Mouse (Mus musculus): ENCODE data around the gene 9430038I01Rik. TPM values are rescaled to one million over a fixed set of nuclear protein-coding genes. Genes with fewer than 3 reads are reported as not detected.
"Not testable (repeated sequence)": the region's sequence is repeated elsewhere in the genome, so short reads cannot be mapped to it uniquely, and the experiment has no call there.

9430038I01Rik gene
- polyA plus RNA-seq (2016; fragmentation: Nextera tagmentation; extraction: Ambion mirVana): 24.1 and 28.4 TPM in 2 replicates

DNA sequence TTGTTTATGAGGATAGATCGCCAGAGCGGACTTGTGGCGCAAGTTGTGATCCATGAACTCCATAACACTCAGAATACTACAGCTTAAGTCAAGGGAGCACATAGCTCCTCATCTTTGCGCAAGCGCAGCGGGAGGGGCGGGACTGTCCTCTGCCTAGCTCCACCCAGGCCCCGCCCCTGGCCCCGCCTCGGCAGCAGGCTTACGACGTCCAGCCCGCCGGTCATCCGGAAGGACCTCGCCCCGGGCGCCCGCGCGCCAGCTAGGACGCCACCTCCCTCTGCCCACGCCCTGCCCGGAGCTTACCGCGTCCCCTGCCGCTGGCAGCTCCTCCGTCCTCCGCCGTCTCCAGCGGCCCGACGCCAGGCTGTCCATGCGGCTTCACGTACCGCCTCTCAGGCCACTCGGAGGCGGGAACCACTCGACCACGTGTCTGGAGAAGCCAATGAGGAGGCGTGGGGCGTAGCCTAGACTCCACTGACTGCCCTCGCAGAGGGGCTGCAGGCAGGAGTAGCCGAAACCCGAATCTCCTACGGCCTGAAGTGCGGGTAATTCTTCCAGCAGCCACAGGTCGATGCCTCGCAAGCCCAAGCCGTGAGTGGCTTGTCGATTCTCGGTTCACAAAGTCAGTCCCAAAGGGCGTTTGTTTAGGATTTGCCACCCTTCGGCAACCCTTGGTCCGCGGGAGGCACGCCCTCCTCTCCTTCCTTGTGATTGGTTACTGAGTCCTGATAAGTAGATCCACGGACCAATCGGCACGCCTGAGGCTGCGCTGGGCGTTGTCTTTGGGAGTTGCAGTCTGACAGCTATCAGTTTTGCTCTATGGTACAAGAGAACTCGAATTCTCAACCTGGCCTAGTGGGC, at the start of gene 9430038I01Rik:
TSS of gene 9430038I01Rik (minus strand) at position 426 of the 861 bp plus-strand sequence.
- Histone ChIP-seq H3K27ac (peak within 1 kb of the TSS; percentile 74), H3K4me3 (replicated peaks) (peak within 1 kb of the TSS; percentile 64), H3K9ac (replicated peaks) (peak within 1 kb of the TSS; percentile 58), H3K27me3 (no peaks in the 10 kb centered on the region), H3K9me3 (no peaks in the 10 kb centered on the region), H3K4me2 (peak within 1 kb of the TSS; percentile 63), H3K4me1 (replicated peaks) (0 out of 2 replicates have a peak, but pooled peaks cover 6% of the 10 kb centered on the region), H3K36me3 (no peaks in the 10 kb centered on the region)
- WGBS: under 1% methylated on average over 63 of the region's 63 CpGs
- ATAC-seq (ENCODE audit: insufficient number of reproducible peaks, insufficient read depth, low FRiP score, low TSS enrichment, low read depth): peak; percentile 100

DNA sequence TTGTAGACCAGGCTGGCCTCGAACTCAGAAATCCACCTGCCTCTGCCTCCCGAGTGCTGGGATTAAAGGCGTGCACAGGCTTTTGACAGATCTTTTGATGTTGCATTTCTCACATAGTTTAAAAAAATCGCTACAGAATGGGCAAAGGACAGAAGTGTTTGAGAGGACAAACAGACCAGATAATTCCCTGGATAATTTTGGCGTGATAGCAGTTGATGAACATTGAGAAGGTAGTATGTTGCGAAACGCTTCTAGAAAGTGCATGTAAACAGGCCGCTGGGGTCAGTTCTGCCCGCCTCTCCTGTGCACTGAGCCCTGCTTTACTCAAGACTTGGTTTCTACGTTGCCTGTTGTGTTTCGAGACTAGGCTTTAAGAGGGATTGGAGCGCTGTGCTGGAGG, 34.8 kb upstream of the 9430038I01Rik start:
- H3K4me1 ChIP-seq (replicated peaks): no peaks in the 10 kb centered on the region; the same call in 1 of the 2 replicates
- no peak overlapping the region for H3K4me3 ChIP-seq (replicated peaks)
- H3K27me3 ChIP-seq: no peaks in the 10 kb centered on the region
- 93% methylated on average over 12 of the region's 12 CpGs for WGBS
- H3K27ac ChIP-seq: no peak overlapping the region
- no peak overlapping the region for H3K4me2 ChIP-seq
- no peaks in the 10 kb centered on the region for H3K9me3 ChIP-seq
- no peak overlapping the region for H3K9ac ChIP-seq (replicated peaks)
- peaks cover 57% of the 10 kb centered on the region for H3K36me3 ChIP-seq
- ATAC-seq (ENCODE audit: insufficient number of reproducible peaks, insufficient read depth, low FRiP score, low TSS enrichment, low read depth): no peak

DNA sequence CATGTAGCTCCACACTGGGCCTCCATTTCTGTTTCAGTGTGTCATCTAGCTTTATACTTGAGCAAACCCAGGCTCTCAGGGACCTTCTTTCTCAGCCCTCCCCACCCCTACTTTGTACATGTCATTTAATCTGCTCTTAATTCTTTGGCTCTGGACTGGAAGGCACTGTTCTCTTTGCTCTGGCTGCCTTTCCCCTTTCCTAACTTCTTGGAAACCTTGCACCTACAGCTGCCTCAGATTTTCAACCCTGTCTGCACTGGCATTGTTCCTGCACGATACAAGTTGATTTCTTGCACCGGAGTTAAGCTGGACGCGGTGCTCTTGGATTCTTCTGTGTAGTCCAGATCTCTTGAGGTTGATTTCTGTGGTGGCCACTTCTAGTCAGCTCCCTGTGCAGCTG, 32.4 kb upstream of the 9430038I01Rik start:
- no peak overlapping the region for H3K4me2 ChIP-seq
- no peak overlapping the region for H3K9ac ChIP-seq (replicated peaks)
- H3K4me1 ChIP-seq (replicated peaks): peaks cover 13% of the 10 kb centered on the region
- no peak overlapping the region for H3K4me3 ChIP-seq (replicated peaks)
- H3K27ac ChIP-seq: no peak overlapping the region
- no peaks in the 10 kb centered on the region for H3K9me3 ChIP-seq
- ATAC-seq (ENCODE audit: insufficient number of reproducible peaks, insufficient read depth, low FRiP score, low TSS enrichment, low read depth): no peak
- 98% methylated on average over 4 of the region's 4 CpGs for WGBS
- peaks cover 34% of the 10 kb centered on the region for H3K36me3 ChIP-seq
- no peaks in the 10 kb centered on the region for H3K27me3 ChIP-seq

DNA sequence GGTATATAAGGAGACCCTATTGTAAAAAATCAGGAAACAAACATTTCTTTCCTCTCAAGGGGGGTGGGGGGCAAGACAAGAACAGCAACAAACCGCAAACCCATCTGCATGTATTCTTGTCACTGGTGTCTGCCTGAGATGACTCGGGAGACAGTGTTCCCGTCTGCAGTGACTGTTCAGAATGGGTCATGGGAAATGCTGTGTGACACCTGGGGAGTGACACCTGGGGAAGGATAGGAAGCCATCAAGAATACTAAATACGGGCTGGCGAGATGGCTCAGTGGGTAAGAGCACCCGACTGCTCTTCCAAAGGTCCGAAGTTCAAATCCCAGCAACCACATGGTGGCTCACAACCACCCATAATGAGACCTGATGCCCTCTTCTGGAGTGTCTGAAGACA, 28.4 kb upstream of the 9430038I01Rik start:
- Histone ChIP-seq H3K4me3 (replicated peaks) (peak overlapping the region; percentile 98), H3K4me2 (peak overlapping the region; percentile 85), H3K4me1 (replicated peaks) (peaks cover 13% of the 10 kb centered on the region)
- H3K27me3 ChIP-seq; H3K9me3 ChIP-seq; ATAC-seq (ENCODE audit: insufficient number of reproducible peaks, insufficient read depth, low FRiP score, low TSS enrichment, low read depth); H3K9ac ChIP-seq (replicated peaks); H3K27ac ChIP-seq; H3K36me3 ChIP-seq: not testable (repeated sequence)
- WGBS: 84% methylated on average over 7 of the region's 7 CpGs

DNA sequence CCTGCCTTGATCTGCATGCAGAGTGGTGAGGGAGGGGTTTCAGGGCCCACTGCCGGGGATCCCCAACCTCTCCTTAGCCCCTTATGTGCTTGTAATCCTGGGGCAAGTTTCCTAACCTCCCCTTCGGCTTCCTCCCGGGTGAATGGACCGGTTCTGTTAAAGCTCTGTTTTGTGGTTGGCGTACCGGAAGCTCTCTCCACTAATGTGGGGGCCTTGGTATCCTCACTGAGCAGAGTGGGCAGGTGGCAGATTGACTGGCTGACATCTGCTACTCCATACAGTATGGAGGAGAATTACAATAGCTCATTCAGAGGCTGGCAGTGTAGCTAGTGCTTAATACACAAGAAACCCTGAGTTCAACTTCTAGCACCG, 27.6 kb upstream of the 9430038I01Rik start:
- peak overlapping the region; percentile 87 for H3K27ac ChIP-seq
- no peaks in the 10 kb centered on the region for H3K36me3 ChIP-seq
- H3K4me2 ChIP-seq: peak overlapping the region; percentile 85
- ATAC-seq (ENCODE audit: insufficient number of reproducible peaks, insufficient read depth, low FRiP score, low TSS enrichment, low read depth): no peak
- 7% methylated on average over 7 of the region's 7 CpGs for WGBS
- peak overlapping the region; percentile 98 for H3K4me3 ChIP-seq (replicated peaks)
- peaks cover 13% of the 10 kb centered on the region for H3K4me1 ChIP-seq (replicated peaks)
- H3K9ac ChIP-seq (replicated peaks): peak overlapping the region; percentile 92
- H3K9me3 ChIP-seq: no peaks in the 10 kb centered on the region
- no peaks in the 10 kb centered on the region for H3K27me3 ChIP-seq

DNA sequence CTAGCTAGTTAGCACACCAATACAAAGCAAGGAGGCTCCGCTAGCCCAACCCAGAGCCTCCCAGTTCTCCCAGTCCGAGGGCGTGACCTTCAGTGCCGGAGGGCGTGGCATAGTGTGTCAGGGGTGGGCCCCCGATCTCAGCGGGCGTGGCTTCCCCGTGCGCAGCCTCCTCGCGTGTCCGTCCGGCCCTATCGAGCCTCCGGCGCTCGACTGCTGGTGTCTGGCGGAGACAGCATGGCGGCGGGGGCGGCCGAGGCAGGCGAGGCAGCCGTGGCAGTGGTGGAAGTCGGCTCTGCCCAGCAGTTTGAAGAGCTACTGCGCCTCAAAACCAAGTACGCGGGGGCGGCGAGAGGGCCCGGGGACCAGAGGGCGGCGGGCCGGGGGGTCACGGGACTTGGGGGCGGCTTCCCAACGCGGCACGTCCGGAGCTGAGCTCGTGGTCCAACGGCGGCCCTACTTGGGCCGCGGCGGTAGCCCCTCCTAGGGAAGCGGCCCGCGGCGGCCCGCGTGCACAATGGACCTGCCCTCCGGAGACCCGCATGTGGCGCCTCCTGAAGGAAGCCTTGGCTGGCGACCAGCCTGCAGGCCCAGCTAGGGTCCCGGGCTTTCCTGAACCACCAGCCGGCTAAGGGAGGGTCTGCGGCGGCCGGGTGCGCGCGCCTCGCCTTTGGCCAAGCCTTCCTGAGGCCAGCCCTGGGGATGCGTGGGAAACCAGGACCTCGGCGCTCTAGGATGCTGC, 27.0 kb upstream of the 9430038I01Rik start, which contains the start of gene Glrx3:
TSS of gene Glrx3 (plus strand) at position 175 of the 739 bp plus-strand sequence.
- H3K4me3 ChIP-seq (replicated peaks): peak within 1 kb of the TSS; percentile 98
- peak within 1 kb of the TSS; percentile 85 for H3K4me2 ChIP-seq
- peak within 1 kb of the TSS; percentile 87 for H3K27ac ChIP-seq
- no peaks in the 10 kb centered on the region for H3K27me3 ChIP-seq
- peak within 1 kb of the TSS; percentile 92 for H3K9ac ChIP-seq (replicated peaks)
- no peaks in the 10 kb centered on the region for H3K36me3 ChIP-seq
- H3K9me3 ChIP-seq: no peaks in the 10 kb centered on the region
- under 1% methylated on average over 69 of the region's 69 CpGs for WGBS
- ATAC-seq (ENCODE audit: insufficient number of reproducible peaks, insufficient read depth, low FRiP score, low TSS enrichment, low read depth): peak; percentile 87
- peaks cover 19% of the 10 kb centered on the region for H3K4me1 ChIP-seq (replicated peaks)

DNA sequence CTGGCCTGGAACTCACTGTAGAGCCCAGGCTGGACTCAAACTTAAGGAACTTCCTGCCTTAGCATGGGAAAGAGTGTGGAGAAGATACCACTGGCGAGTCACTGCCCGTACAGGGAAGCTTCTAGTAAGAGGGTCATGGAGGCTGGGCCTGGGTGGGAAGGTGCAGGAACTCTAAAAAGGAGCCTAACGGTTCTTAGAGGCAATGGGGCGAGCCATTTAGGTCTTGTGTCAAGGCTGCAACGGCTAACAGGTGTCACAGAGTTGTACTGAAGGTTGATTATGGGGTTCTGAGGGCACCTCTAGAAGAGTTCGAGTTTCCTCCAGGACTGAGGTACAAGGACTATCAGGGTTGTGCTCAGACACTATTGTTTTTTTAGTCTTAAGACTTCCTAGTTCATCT, 26.3 kb upstream of the 9430038I01Rik start:
- Histone ChIP-seq H3K9me3 (no peaks in the 10 kb centered on the region), H3K27me3 (no peaks in the 10 kb centered on the region), H3K36me3 (no peaks in the 10 kb centered on the region), H3K4me1 (replicated peaks) (peaks cover 26% of the 10 kb centered on the region), H3K4me2 (peak overlapping the region; percentile 85), H3K27ac (no peak overlapping the region), H3K4me3 (replicated peaks) (0 out of 2 replicates have a peak overlapping the region, but pooled peaks have one; percentile 98), H3K9ac (replicated peaks) (no peak overlapping the region)
- ATAC-seq (ENCODE audit: insufficient number of reproducible peaks, insufficient read depth, low FRiP score, low TSS enrichment, low read depth): peak; percentile 32
- 74% methylated on average over 6 of the region's 6 CpGs for WGBS

DNA sequence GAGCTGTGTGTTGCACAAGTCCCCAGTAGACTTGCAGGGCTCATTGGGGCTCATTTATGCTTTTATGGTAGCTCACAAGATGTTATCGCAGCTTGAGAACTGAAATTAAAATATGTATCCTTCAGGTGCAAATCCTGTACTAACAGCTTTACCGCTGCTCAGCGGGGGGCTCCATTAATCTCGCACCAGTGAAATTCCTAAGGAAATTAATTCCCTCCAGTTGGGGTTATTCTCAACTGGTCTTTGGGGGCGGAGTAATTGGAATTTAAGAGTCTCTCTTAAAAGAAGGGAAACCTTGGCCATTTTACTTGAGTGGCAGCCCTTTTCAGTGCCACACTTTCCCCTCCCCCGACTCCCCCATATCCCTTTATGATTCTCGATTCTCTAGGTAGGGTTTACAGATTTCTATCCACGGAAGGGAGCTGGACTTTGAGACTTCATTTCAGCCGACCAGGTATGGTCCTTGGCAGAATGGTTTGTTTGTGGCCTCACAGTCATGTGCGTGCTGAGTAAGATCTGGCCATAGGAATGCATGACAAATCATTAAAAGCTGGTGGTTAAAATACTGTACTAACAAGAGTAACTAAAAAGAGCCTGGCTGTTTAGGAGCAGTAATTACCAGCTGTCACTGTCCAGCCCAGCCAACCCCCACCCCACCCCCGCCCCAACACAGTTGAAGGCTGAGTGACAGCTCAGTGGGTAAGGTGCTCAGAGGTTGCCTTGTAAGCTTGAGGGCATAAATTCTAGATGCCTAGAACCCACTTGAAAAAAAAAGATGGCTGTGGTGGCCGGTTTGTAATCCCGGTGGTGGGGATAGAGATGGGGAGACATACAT, 21.4 kb upstream of the 9430038I01Rik start:
- no peak overlapping the region for H3K9ac ChIP-seq (replicated peaks)
- H3K9me3 ChIP-seq: no peaks in the 10 kb centered on the region
- no peak overlapping the region for H3K4me3 ChIP-seq (replicated peaks)
- peak; percentile 43; the same call in 1 of the 2 replicates for ATAC-seq (ENCODE audit: insufficient number of reproducible peaks, insufficient read depth, low FRiP score, low TSS enrichment, low read depth)
- H3K27me3 ChIP-seq: peaks cover 13% of the 10 kb centered on the region; the same call in 1 of the 2 replicates
- H3K4me2 ChIP-seq: peak overlapping the region; percentile 26; the same call in 1 of the 2 replicates
- peaks cover 23% of the 10 kb centered on the region for H3K4me1 ChIP-seq (replicated peaks)
- peak overlapping the region; percentile 72 for H3K27ac ChIP-seq
- no peaks in the 10 kb centered on the region for H3K36me3 ChIP-seq
- 26% methylated on average over 13 of the region's 13 CpGs for WGBS

DNA sequence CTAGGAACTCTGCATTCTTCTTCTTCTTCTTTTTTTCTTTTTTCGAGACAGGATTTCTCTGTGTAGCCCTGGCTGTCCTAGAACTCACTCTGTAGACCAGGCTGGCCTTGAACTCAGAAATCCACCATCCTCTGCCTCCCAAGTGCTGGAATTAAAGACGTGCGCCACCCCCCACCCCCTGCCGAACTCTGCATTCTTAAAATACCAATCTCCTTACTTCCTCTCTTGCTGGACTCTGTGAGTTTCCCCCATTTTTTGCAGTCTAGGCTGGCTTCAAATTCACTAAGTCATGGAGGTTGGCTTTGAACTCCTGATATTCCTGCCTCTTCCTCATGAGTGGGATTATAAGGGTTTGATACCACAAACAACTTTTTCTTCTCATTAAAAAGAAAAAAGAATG, 16.1 kb upstream of the 9430038I01Rik start:
- H3K4me2 ChIP-seq: no peak overlapping the region
- no peaks in the 10 kb centered on the region for H3K36me3 ChIP-seq
- peaks cover 7% of the 10 kb centered on the region for H3K4me1 ChIP-seq (replicated peaks)
- WGBS: 54% methylated on average over 4 of the region's 4 CpGs
- ATAC-seq (ENCODE audit: insufficient number of reproducible peaks, insufficient read depth, low FRiP score, low TSS enrichment, low read depth): no peak
- peaks cover 13% of the 10 kb centered on the region; the same call in 1 of the 2 replicates for H3K27me3 ChIP-seq
- no peaks in the 10 kb centered on the region for H3K9me3 ChIP-seq
- H3K9ac ChIP-seq (replicated peaks): no peak overlapping the region
- no peak overlapping the region for H3K27ac ChIP-seq
- H3K4me3 ChIP-seq (replicated peaks): no peak overlapping the region

DNA sequence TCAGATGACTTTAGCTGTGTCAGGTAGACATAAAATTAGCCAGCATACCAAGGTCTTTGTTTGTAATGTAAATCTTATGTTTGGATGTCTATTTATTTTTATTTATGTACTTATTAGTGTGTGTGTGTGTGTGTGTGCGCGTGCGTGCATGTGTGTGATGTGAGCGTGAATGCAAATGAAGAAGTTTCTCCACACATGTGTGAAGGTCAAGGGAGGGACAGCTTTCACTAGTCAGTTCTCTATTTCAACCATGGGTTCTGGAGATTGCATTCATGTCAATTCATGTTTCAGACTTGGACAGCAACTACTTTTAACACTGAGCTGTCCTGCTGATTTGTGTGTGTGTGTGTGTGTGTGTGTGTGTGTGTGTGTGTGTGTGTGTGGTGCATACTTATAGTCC, 10.7 kb upstream of the 9430038I01Rik start:
- H3K27ac ChIP-seq: no peak overlapping the region
- H3K4me1 ChIP-seq (replicated peaks): no peaks in the 10 kb centered on the region
- no peaks in the 10 kb centered on the region for H3K27me3 ChIP-seq
- ATAC-seq (ENCODE audit: insufficient number of reproducible peaks, insufficient read depth, low FRiP score, low TSS enrichment, low read depth): no peak
- no peaks in the 10 kb centered on the region for H3K9me3 ChIP-seq
- 96% methylated on average over 4 of the region's 4 CpGs for WGBS
- no peak overlapping the region for H3K4me2 ChIP-seq
- no peaks in the 10 kb centered on the region for H3K36me3 ChIP-seq
- no peak overlapping the region for H3K4me3 ChIP-seq (replicated peaks)
- H3K9ac ChIP-seq (replicated peaks): no peak overlapping the region

Measured in limb, embryonic 12.5 days (tissue).